Comparison of ENCODE assay signal across 24 mouse cellular contexts in the genomic region with DNA sequence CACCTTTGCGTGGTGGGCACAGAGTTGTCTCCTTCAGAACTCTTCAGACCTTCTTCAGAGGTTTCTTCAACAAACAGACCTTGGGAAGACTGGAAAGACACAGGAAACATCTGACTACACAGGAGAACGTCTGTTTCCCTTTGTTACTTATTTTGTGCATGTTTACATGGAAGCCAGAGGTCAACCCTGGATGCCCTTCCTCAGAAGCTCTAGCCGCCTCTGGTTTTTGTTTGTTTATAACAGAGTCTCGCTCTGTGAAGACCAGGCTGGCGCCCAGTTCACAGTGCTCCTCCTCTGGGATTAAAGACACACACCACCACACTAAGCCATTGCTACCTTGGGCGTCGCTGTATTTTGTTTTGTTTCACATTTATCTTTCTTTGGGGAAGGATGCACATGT. TPM values are rescaled to one million over a fixed set of nuclear protein-coding genes. Genes with fewer than 3 reads are reported as not detected.
DNase-seq lines count a peak whose midpoint lies in the region; ATAC-seq and TF ChIP-seq lines count a peak whose summit lies in the region.
"Had no signal": no experiment of that assay in that cellular context is flagged by ENCODE, and none has a peak within 500 bp of the region (broad histone marks: within the 10 kb centered on the region; RNA-seq: fewer than 3 reads in every experiment).

No protein-coding gene starts in this region.

- H3K36me3 ChIP-seq in lung, embryonic 14.5 days (ENCODE audit: insufficient read depth) = 0 out of 2 replicates have a peak, but pooled peaks cover 10% of the 10 kb centered on the region
- H3K36me3 ChIP-seq in midbrain, embryonic 14.5 days (ENCODE audit: control insufficient read depth, insufficient read depth, low read length) = 0 out of 2 replicates have a peak, but pooled peaks cover 5% of the 10 kb centered on the region
- H3K36me3 ChIP-seq: embryonic facial prominence, embryonic 12.5 days; hindbrain, embryonic 13.5 days had no signal

- no peaks in the 10 kb centered on the region for H3K9me3 ChIP-seq in lung, embryonic 14.5 days (ENCODE audit: low read depth, low read length)
- H3K9me3 ChIP-seq in midbrain, embryonic 14.5 days (ENCODE audit: control insufficient read depth, low read length) = no peaks in the 10 kb centered on the region
- H3K9me3 ChIP-seq: embryonic facial prominence, embryonic 12.5 days; forebrain, embryonic 15.5 days; G1E; heart, embryonic 15.5 days; hindbrain, embryonic 13.5 days had no signal

- peak; percentile 48 for DNase-seq in lung, embryonic 14.5 days
- DNase-seq in lung, adult 2 months = no peak
- DNase-seq in lung, postnatal 10 days = peak; percentile 46
- DNase-seq in lung, postnatal 4 days = peak; percentile 7 to 31
- no peak for DNase-seq in heart, adult 8-10 months (ENCODE audit: low spot score)
- DNase-seq in midbrain, embryonic 14.5 days = no peak
- DNase-seq in frontal cortex, postnatal 36 days (ENCODE audit: low spot score in 2 of 2) = no peak
- DNase-seq: adrenal gland, adult 8-10 months; B cell, adult 2 months; cerebellum, adult 11 months; cerebellum, adult 9-10 months; cerebellum, postnatal 25 days; gastrocnemius, postnatal 10 days; heart, adult 18-20 months; heart, postnatal 14 days had no signal

- no peaks in the 10 kb centered on the region for H3K4me1 ChIP-seq in lung, embryonic 14.5 days (ENCODE audit: insufficient read depth)
- peaks cover 2% of the 10 kb centered on the region; the same call in 1 of the 2 replicates for H3K4me1 ChIP-seq in lung, adult 2 months (ENCODE audit: control insufficient read depth, insufficient read depth, low read length)
- no peaks in the 10 kb centered on the region for H3K4me1 ChIP-seq in midbrain, embryonic 14.5 days (ENCODE audit: control insufficient read depth, insufficient read depth, low read length)
- H3K4me1 ChIP-seq: embryonic facial prominence, embryonic 12.5 days; forebrain, embryonic 15.5 days; heart, embryonic 15.5 days; hindbrain, embryonic 13.5 days had no signal

- TF ChIP-seq CTCF in lung, embryonic 14.5 days (IDR thresholded peaks at IDR 0.05; ENCODE audit: low read depth) = no peak
- TF ChIP-seq CTCF in lung, adult 2 months (IDR thresholded peaks at IDR 0.05; ENCODE audit: insufficient read depth, low read length) = no peak

- H3K9ac ChIP-seq in lung, embryonic 14.5 days = no peak overlapping the region
- no peak overlapping the region for H3K9ac ChIP-seq in midbrain, embryonic 14.5 days (replicated peaks; ENCODE audit: low read length)
- H3K9ac ChIP-seq: embryonic facial prominence, embryonic 12.5 days; forebrain, embryonic 15.5 days; heart, embryonic 15.5 days; hindbrain, embryonic 13.5 days had no signal

- 51% methylated on average over 7 of the region's 7 CpGs for WGBS in lung, embryonic 14.5 days
- 39% methylated on average over 7 of the region's 7 CpGs for WGBS in lung, adult 2 months
- 78% methylated on average over 7 of the region's 7 CpGs for WGBS in midbrain, embryonic 14.5 days

- no peak overlapping the region for H3K27ac ChIP-seq in lung, embryonic 14.5 days (ENCODE audit: low read depth)
- H3K27ac ChIP-seq in midbrain, embryonic 14.5 days (replicated peaks; ENCODE audit: low read depth, low read length) = no peak overlapping the region
- H3K27ac ChIP-seq: embryonic facial prominence, embryonic 12.5 days; forebrain, embryonic 15.5 days; heart, embryonic 15.5 days; hindbrain, embryonic 13.5 days; hindbrain, postnatal 0 days had no signal

- no peak overlapping the region for H3K4me2 ChIP-seq in lung, embryonic 14.5 days
- no peak overlapping the region for H3K4me2 ChIP-seq in midbrain, embryonic 14.5 days (ENCODE audit: low read length)
- H3K4me2 ChIP-seq: embryonic facial prominence, embryonic 12.5 days; forebrain, embryonic 15.5 days; heart, embryonic 11.5 days; heart, embryonic 15.5 days; hindbrain, embryonic 13.5 days had no signal

- H3K4me3 ChIP-seq in lung, embryonic 14.5 days (ENCODE audit: low read depth, low read length) = no peak overlapping the region
- H3K4me3 ChIP-seq in lung, adult 2 months (replicated peaks; ENCODE audit: extremely low read depth, low read depth, low read length) = no peak overlapping the region
- no peak overlapping the region for H3K4me3 ChIP-seq in midbrain, embryonic 14.5 days (replicated peaks; ENCODE audit: low read depth, low read length)
- H3K4me3 ChIP-seq: embryonic facial prominence, embryonic 12.5 days; forebrain, embryonic 15.5 days; heart, embryonic 15.5 days; hindbrain, embryonic 13.5 days had no signal

- TF ChIP-seq POLR2A in lung, adult 2 months (IDR thresholded peaks at IDR 0.05; ENCODE audit: borderline replicate concordance, extremely low read depth, low read depth, low read length) = no peak

- ATAC-seq in lung, embryonic 14.5 days (ENCODE audit: insufficient read depth) = no peak
- no peak for ATAC-seq in midbrain, embryonic 14.5 days (ENCODE audit: low FRiP score, low TSS enrichment)
- ATAC-seq: activated CD4-positive, CD25-positive, alpha-beta regulatory T cell, adult 4 months; CD4-positive, CD25-positive, alpha-beta regulatory T cell, adult 4 months; forebrain, embryonic 15.5 days; hindbrain, postnatal 0 days had no signal

- H3K27me3 ChIP-seq in lung, embryonic 14.5 days (ENCODE audit: insufficient read depth, low read length) = no peaks in the 10 kb centered on the region
- H3K27me3 ChIP-seq in midbrain, embryonic 14.5 days (ENCODE audit: control insufficient read depth, insufficient read depth, low read length) = no peaks in the 10 kb centered on the region
- H3K27me3 ChIP-seq: embryonic facial prominence, embryonic 12.5 days; forebrain, embryonic 15.5 days; heart, embryonic 15.5 days; hindbrain, embryonic 13.5 days had no signal

RNA-seq across cellular contexts. Expression of gene Uimc1, which starts 30.4 kb away (rescaled TPM):
- polyA plus RNA-seq in lung, embryonic 14.5 days (2014; fragmentation: Nextera tagmentation; extraction: Ambion mirVana) = 29.8 and 32.1 TPM in 2 replicates
- polyA plus RNA-seq in lung, adult 2 months (2012; rRNA removed) = 4.7 and 7.2 TPM in 2 replicates
- total RNA-seq in heart, adult 8-10 months (2022) = 10 to 100 TPM; 15.6 to 21.3 (median 20.1) TPM
- 20.7 and 20.8 TPM in 2 replicates for polyA plus RNA-seq in midbrain, embryonic 14.5 days (2014; fragmentation: Nextera tagmentation; extraction: Ambion mirVana)

RNA-seq across cellular contexts. Expression of gene Zfp346, which starts 35.4 kb away (rescaled TPM):
- 22.3 and 25.0 TPM in 2 replicates for polyA plus RNA-seq in lung, embryonic 14.5 days (2014; fragmentation: Nextera tagmentation; extraction: Ambion mirVana)
- polyA plus RNA-seq in lung, adult 2 months (2012; rRNA removed) = 18.4 and 20.9 TPM in 2 replicates
- 10 to 100 TPM; 17.6 to 31.3 (median 22.5) TPM for total RNA-seq in heart, adult 8-10 months (2022)
- polyA plus RNA-seq in midbrain, embryonic 14.5 days (2014; fragmentation: Nextera tagmentation; extraction: Ambion mirVana) = 23.6 and 26.2 TPM in 2 replicates

RNA-seq across cellular contexts. Expression of gene Hk3, which starts 48.5 kb away (rescaled TPM):
- 1.1 and 1.2 TPM in 2 replicates for polyA plus RNA-seq in lung, embryonic 14.5 days (2014; fragmentation: Nextera tagmentation; extraction: Ambion mirVana)
- 3.4 and 5.2 TPM in 2 replicates for polyA plus RNA-seq in lung, adult 2 months (2012; rRNA removed)
- total RNA-seq in heart, adult 8-10 months (2022) = 1 to 10 TPM in 1 of 4 experiments, under 1 TPM in 3; 0.83 to 1.1 (median 0.85) TPM
- polyA plus RNA-seq in midbrain, embryonic 14.5 days (2014; fragmentation: Nextera tagmentation; extraction: Ambion mirVana) = 0.40 and 1.1 TPM in 2 replicates

Comparison
In these comparisons a context has a peak if more than half of its experiments do, and no peak if none do; other contexts are left out.
1. DNase-seq: peak in lung, embryonic 14.5 days (single experiment), lung, postnatal 10 days (single experiment) and lung, postnatal 4 days (2 of 2); none in lung, adult 2 months (single experiment), heart, adult 8-10 months (single experiment), midbrain, embryonic 14.5 days (single experiment) and frontal cortex, postnatal 36 days (0 of 2).